Mouse (Mus musculus) adrenal gland, postnatal 10 days (tissue): ENCODE measurements around the gene Gm5965. TPM values are rescaled to one million over a fixed set of nuclear protein-coding genes. Genes with fewer than 3 reads are reported as not detected.
"Not testable (repeated sequence)": the region's sequence is repeated elsewhere in the genome, so short reads cannot be mapped to it uniquely, and the experiment has no call there.

Experiments used
- DNase-seq: peaks from one replicate; pipeline ENCODE4 v3.0.0; 2021; ENCODE audit warnings: mixed read lengths
- long read RNA-seq, 2 experiments: library from polyadenylated mRNA; stranded (forward); transcript quantifications; one replicate each; pipeline ENCODE4 v2.0.0; 2021
- total RNA-seq, 2 experiments: library from RNA; stranded (reverse); gene quantifications; 2 replicates each; pipeline ENCODE4 v1.2.3; 2021

Gene Gm5965
- not detected for total RNA-seq
- long read RNA-seq, experiment 1: 0 reads
- long read RNA-seq, experiment 2: 0 reads

GRCm38 (mm10) chr16:88777596-88777995 lies at the start of gene Gm5965:
Gene Gm5965, plus strand, starts transcription at chr16:88777896.
- no peak for DNase-seq

- no peak for DNase-seq
Measured at GRCm38 (mm10) chr16:88728812-88729275, 48.9 kb upstream of the Gm5965 start, which contains the start of gene Krtap13-1. Gene Krtap13-1, plus strand, starts transcription at chr16:88728862.

- no peak for DNase-seq
Measured at GRCm38 (mm10) chr16:88735391-88735790, 42.3 kb upstream of the Gm5965 start.

GRCm38 (mm10) chr16:88744750-88745340 lies 32.9 kb upstream of the Gm5965 start:
- no peak for DNase-seq

- DNase-seq: no peak
Measured at GRCm38 (mm10) chr16:88747943-88748342, 29.8 kb upstream of the Gm5965 start.

GRCm38 (mm10) chr16:88751535-88751934 lies 26.2 kb upstream of the Gm5965 start, which contains the start of gene Krtap13:
Gene Krtap13, minus strand, starts transcription at chr16:88751635.
- DNase-seq: not testable (repeated sequence)

- not testable (repeated sequence) for DNase-seq
Measured at GRCm38 (mm10) chr16:88758547-88758946, 19.1 kb upstream of the Gm5965 start, which contains the start of gene 2310034C09Rik. Gene 2310034C09Rik, plus strand, starts transcription at chr16:88758847.

GRCm38 (mm10) chr16:88774106-88774505 lies 3.6 kb upstream of the Gm5965 start, which contains the start of gene 2310057N15Rik:
Gene 2310057N15Rik, minus strand, starts transcription at chr16:88774206.
- DNase-seq: no peak

GRCm38 (mm10) chr16:88786786-88787185 lies 9.1 kb downstream of the Gm5965 start:
- no peak for DNase-seq

GRCm38 (mm10) chr16:88811827-88812226 lies 34.1 kb downstream of the Gm5965 start, which contains the start of gene Gm20741:
Gene Gm20741, minus strand, starts transcription at chr16:88812220.
- no peak for DNase-seq

- DNase-seq: no peak
Measured at GRCm38 (mm10) chr16:88820066-88820465, 42.4 kb downstream of the Gm5965 start, which contains the start of gene Krtap15. Gene Krtap15, plus strand, starts transcription at chr16:88820215.

GRCm38 (mm10) chr16:88823736-88824135 lies 46.0 kb downstream of the Gm5965 start:
- DNase-seq: peak; percentile 15

- no peak for DNase-seq
Measured at GRCm38 (mm10) chr16:88826095-88826652, 48.5 kb downstream of the Gm5965 start, which contains the start of gene Krtap14. Gene Krtap14, minus strand, starts transcription at chr16:88826145.

GRCm38 (mm10) chr16:88826978-88827377 lies 49.3 kb downstream of the Gm5965 start:
- no peak for DNase-seq

Other genes starting within 250 kb of the Gm5965 start
- gene Cldn8, start 214.7 kb upstream of the Gm5965 start, total RNA-seq: not detected
- gene Krtap24-1, start 165.6 kb upstream of the Gm5965 start, total RNA-seq: not detected
- not detected for gene 2310079G19Rik, start 150.2 kb upstream of the Gm5965 start, total RNA-seq
- gene Krtap26-1, start 130.1 kb upstream of the Gm5965 start, total RNA-seq: not detected
- not detected for gene Krtap27-1, start 106.2 kb upstream of the Gm5965 start, total RNA-seq
- gene 2310061N02Rik, start 69.9 kb upstream of the Gm5965 start, total RNA-seq: not detected
- not detected for gene Krtap13-1, start 49.0 kb upstream of the Gm5965 start, total RNA-seq
- gene Krtap13, start 26.3 kb upstream of the Gm5965 start, total RNA-seq: not detected
- gene 2310034C09Rik, start 19.0 kb upstream of the Gm5965 start, total RNA-seq: not detected
- not detected for gene 2310057N15Rik, start 3.7 kb upstream of the Gm5965 start, total RNA-seq
- gene Gm20741, start 34.3 kb downstream of the Gm5965 start, total RNA-seq: not detected
- not detected for gene Krtap15, start 42.3 kb downstream of the Gm5965 start, total RNA-seq
- not detected for gene Krtap14, start 48.2 kb downstream of the Gm5965 start, total RNA-seq
- gene Krtap19-1, start 91.5 kb downstream of the Gm5965 start, total RNA-seq: not detected
- not detected for gene Krtap19-2, start 96.4 kb downstream of the Gm5965 start, total RNA-seq
- not detected for gene Krtap19-3, start 100.1 kb downstream of the Gm5965 start, total RNA-seq
- gene Krtap19-4, start 107.2 kb downstream of the Gm5965 start, total RNA-seq: not detected
- not detected for gene Krtap19-5, start 118.6 kb downstream of the Gm5965 start, total RNA-seq
- not detected for gene Krtap19-9b, start 154.4 kb downstream of the Gm5965 start, total RNA-seq
- gene Krtap16-3, start 185.0 kb downstream of the Gm5965 start, total RNA-seq: not detected
- not detected for gene Krtap22-2, start 232.9 kb downstream of the Gm5965 start, total RNA-seq
- not detected for gene Gm10229, start 237.4 kb downstream of the Gm5965 start, total RNA-seq